Mouse (Mus musculus) activated CD4-positive, CD25-positive, alpha-beta regulatory T cell, adult 4 months (primary cell): ENCODE results near the gene Prelp. TPM values are rescaled to one million over a fixed set of nuclear protein-coding genes. Genes with fewer than 3 reads are reported as not detected.
A peak's percentile ranks its signal among the peaks of the same experiment; 100 is the strongest.

Source experiments
- ATAC-seq: one replicate; pipeline ENCODE4 v1.8.0; 2017
- polyA plus RNA-seq, 2 experiments: library from polyadenylated mRNA; unstranded; fragments of 100-300 nt; shearing (Covaris generic); gene quantifications; one replicate each; pipeline ENCODE4 v1.2.1; 2017

The Prelp gene
- polyA plus RNA-seq, 2 experiments from 2014 or later = not detected

- ATAC-seq = no peak
These were observed 22.1 kb downstream of the Prelp start for GRCm38 (mm10) chr1:133899043-133899542.

DNA sequence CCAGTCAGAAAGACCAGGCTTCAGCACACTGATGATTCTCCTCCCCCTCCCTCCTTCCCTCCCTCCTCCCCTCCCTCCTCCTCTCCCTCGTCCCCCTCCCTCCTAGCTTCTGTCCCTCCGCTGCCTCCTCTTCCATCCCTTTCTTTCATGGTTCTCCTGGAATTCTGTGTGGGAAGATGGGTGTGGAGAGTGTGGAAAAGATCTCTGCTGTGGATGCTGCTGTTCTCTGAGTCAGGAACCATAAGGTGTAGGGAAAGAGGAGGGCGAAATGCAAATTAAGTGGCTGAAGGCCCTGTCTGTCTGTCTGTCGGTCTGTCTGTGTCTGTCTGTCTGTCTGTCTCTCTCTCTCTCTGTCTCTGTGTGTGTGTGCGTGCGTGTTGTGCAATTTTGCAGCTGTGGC, 23.9 kb downstream of the Prelp start:
- ATAC-seq = no peak

DNA sequence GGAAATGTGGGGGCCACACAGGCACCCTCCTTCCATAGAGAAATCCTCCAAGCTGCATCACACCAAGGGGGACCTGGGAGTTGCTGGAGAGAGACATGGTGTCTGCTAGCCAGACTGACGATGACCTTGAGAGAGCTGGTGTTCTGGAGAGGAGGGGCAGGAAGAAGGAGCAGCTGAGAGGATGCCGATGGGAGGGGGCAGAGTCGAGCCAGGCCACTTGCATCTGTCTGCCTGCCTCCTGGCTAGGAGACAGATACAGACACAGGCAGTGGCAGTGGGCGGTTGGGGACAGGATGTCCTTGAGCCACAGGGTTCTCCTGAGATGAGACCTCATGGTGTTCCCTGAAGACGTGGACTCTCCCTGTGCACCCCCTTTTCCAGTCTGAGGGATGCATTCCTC, 29.7 kb downstream of the Prelp start:
- no peak for ATAC-seq

DNA sequence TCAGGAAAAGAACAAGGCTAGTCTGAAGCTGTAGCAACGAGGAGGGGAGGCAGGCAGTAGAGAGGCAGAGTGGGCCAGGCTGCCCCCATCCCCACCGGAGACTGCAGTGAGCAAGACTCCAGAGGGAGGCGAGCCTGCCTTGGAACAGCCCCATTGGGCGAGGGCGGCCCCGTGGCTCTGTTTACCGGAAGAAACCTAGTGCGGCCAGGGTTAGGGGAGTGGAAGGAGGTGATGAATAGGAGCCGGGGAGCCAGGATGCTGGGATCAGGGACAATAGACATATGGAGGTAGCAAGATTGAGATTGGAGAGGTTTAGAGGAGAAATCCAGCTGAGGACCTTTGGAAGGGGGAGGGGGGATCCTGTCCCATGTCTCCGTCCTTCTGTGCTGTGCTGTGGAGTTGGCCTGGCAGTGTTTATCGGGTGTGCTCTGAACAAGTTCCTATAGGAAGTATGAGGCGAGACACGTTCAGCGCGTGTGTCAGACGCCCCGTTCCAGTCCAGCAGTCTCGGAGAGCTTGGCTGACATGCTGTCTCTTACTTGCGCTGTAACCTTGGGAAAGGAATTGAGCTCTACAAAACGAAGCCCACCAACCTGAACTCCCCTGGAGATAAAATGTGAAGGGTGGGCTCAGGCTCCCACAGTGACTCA, 31.1 kb downstream of the Prelp start:
- no peak for ATAC-seq

DNA sequence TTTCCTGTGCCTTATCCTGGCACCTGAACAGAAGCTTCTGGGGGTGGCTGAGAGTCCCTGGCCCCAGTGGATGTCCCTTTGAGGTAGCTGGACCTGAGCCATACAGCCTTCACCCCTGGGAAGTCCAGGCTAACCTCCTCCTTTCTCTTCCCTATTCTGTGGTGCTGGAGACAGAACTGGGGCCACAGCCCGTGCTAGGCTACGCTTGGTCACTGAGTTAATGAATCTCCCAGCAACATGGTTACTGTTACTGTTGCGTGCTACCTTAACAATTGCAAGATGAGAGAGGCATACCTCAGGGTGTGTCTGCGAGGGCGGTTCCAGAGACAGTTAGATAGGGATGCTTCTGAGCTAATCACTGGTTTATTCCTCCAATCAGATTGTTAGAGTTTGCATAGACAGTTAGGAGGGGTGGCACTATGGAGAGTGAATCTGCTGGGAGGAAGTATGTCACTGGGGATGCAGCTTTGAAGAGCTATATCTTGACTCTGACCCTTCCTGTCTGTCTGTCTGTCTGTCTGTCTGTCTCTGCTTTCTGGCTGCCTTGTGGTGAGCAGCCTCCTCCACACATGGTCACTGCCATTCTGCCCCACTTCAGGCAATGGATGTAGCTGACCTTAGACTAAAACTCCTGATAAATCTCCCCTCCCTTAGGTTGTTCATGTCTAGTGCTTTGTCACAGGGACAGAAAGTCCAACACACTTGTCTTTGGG, 33.5 kb downstream of the Prelp start:
- no peak for ATAC-seq

DNA sequence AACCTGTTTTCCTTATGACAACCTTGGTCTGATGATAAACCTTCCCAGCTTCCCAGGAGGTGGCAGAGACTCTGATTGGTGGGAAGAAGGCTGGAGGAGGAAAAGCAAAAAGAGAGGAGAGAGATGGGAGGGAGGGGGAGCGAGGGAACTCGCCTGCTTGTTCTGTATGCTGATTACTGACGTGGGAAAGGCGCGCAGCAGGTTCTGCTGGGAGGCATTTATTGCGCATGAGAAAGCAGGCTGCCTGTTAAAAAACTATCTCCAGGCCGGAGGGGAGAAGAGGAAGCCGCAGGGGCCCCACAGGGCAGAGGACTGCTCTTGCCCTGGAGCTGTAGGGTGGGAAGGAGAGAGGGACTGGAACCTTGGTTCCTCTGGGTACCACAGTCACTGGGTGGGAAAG, 34.2 kb downstream of the Prelp start:
- ATAC-seq = no peak

- ATAC-seq = no peak
These were observed 34.8 kb downstream of the Prelp start for GRCm38 (mm10) chr1:133886431-133886830.

- no peak for ATAC-seq
These were observed 35.4 kb downstream of the Prelp start for GRCm38 (mm10) chr1:133885811-133886210.

DNA sequence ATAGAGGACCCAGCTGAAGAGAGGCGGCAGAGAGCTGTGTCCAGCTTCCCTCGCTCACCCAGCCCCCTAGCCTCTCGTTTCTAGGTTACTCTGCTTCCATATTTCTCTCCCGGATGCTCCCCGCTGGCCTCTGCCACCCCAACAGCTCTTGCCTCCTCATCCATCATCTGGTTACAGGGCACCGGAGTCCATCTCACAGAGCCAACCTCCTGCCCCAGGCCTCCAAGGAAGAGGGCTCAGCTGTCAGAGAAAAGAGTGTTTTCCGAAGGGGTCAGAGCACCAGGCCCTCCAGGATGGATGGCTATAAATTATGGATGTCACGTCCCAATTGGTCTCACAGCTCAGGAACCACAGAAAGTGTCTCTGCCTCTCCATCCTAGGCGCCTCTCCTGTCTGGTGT, 36.5 kb downstream of the Prelp start:
- ATAC-seq = no peak

DNA sequence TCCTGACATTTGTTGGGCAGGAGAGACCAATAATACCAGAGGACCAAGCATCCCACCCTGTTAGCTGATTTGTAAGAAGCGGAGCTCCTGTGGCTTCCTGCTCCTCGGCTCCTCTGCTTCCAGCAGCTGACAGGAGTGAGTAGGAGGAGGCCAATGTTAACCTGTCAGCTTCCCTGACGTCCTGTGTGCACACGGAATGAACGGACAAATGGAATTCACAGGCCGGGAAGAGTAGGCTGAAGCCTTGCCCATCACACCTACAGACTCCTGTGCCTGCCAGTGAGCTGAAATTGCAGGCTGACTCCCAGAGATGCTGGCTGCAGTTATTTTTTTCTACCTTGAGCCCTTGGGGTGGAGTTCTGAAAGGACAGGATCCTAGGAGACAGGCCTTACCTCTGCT, 37.1 kb downstream of the Prelp start:
- ATAC-seq = no peak

DNA sequence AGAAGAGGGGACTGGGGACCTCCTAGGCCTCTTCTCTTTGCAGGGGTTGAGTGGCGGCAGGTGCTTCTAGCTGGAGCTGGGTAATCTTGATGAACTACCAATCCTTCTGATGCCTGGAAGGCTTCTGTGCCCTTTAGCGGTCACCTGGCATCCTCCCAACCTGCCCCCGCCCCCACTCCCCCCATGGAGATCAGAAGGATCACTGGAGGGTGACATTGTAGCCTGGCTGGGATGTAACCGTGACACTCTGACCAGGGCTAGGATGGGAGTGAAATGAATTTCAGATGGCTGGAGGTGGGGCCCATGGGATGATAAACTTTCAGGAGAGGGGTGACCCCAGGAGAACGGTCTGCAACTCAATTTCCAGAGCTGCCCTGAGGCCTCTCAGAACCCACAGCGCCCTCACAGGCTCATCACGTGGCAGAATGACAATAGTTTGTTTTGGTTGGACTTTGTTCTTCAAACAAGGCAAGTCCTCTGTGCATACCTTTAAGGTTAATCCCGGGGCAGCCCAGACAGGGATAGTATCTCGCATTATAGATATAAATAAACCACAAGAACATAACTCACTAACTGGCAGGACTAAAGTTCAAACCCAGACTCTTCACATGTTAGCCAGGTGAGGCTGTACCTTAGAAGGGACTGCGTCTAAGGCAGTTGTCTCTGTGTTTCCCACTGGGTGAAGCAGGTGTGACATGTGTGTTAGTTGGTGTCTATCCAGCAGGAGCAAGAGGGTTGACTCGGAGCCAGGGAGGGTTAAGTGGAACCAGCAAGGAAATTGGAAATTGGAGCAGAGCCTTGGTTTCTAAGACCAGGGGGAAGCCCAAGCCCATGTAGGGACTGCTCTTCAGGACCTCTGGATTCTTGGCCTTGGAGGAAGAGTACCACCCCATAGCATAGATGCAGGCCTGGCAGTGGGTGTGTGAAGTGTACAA, 38.7 kb downstream of the Prelp start:
- no peak for ATAC-seq

GRCm38 (mm10) chr1:133881813-133882212, 39.4 kb downstream of the Prelp start:
- no peak for ATAC-seq

DNA sequence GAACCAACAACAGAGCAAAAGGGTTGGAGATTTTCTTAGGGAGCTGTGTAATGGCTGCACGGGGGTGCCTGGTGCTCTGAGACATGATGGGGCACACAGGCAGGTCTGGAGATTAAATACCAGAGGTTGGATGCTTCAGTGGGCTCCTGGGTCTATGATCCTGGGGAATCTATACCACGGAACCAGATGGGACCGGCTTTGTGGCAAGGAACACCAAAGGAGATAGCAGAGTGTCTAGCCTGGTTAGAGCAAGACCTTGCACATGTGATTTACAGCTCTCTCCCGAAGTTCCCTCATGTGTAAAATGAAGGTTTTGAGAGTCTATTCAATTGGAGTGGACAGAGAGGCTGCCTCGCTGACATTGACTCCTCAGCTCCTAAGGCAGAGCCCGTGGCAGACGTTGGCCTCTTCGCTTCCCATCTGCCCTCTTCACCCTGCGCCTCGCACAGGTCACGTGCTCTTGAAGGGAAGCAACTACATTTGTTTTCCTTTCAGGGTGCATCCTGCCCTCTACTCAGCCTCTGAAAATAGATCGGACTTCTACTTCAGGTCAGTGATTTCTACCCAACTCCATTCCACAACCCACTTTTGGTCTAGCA, 42.3 kb downstream of the Prelp start:
- ATAC-seq = no peak

- ATAC-seq = no peak
These were observed 44.3 kb downstream of the Prelp start for GRCm38 (mm10) chr1:133876936-133877335.

DNA sequence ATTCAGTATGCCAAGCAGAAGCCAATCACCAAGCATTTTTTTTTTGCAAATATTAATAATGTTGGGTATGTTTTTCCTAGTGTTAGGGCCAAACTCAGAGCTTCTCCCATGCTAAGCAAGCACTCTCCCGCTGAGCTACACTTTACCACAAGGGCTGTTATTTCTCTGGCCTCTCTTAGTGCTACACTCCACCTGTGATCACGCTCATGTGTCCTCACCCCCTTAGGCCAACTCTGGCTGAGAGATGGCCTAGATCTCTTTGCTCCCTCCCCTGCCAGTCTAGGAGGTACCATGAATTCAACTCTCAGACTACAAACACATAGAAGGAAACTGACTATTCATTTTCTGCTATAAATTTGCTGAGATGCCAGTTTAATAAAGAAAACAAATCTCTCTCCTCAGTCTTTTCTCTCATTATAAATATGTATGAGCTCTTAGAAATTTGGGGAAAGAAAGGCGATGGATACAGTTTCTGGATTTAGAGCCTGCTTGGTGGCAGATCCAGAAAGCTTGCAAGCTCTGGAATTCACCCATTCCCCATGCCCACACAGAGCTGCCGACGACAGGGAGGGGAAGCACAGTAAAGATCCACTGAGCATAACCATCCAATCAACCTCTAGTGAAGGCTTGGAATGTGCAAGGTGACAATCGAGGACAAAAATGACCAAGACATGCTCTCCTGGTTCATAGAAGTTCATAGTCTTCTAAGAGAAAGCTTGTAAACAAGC, 48.0 kb downstream of the Prelp start:
- no peak for ATAC-seq

GRCm38 (mm10) chr1:133871241-133871640, 50.0 kb downstream of the Prelp start:
- ATAC-seq = no peak

- ATAC-seq = no peak
These were observed 52.0 kb downstream of the Prelp start for GRCm38 (mm10) chr1:133869221-133869620.

GRCm38 (mm10) chr1:133863257-133863997, 57.8 kb downstream of the Prelp start:
- peak; percentile 59 for ATAC-seq

- ATAC-seq = no peak
These were observed 60.2 kb downstream of the Prelp start for GRCm38 (mm10) chr1:133861028-133861427.
